Mouse (Mus musculus) heart, adult 9 months (tissue): ENCODE results near the gene Elf1.
A peak's percentile ranks its signal among the peaks of the same experiment; 100 is the strongest.
"Not testable (repeated sequence)": the region's sequence is repeated elsewhere in the genome, so short reads cannot be mapped to it uniquely, and the experiment has no call there.

Source experiments
- DNase-seq, 2 experiments: peaks; one replicate each; pipeline ENCODE4 v3.0.0; 2022; ENCODE audit warnings: low spot score in 2 of 2

Elf1 gene

DNA sequence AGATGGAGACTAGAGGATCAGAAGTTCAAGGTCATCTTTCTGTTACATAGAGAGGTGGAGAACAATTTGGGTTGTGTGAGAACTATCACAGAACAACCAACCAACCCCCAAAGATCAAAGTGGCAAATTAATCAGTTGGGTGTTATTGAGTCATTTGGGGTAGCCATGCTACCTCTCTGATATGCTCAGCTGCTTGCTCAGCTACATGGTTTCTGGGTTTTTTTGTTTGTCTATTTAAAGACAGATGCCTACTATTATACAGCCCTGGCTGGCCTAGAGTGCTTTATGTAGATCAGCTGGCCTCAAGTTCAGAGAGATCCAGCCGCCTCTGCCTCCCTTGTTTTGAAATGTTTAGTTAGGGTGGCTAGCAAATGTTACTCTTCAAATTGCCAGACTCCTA, 40.1 kb downstream of the Elf1 start:
- no peak for DNase-seq

- peak in 1 of 2 experiments; percentile 42 for DNase-seq
Observed at GRCm38 (mm10) chr14:79521471-79522117, 40.6 kb downstream of the Elf1 start.

GRCm38 (mm10) chr14:79522387-79522786, 41.4 kb downstream of the Elf1 start:
- no peak for DNase-seq

GRCm38 (mm10) chr14:79526106-79526505, 45.1 kb downstream of the Elf1 start:
- DNase-seq: not testable (repeated sequence)

- no peak for DNase-seq
Observed at GRCm38 (mm10) chr14:79527704-79528103, 46.7 kb downstream of the Elf1 start.

DNA sequence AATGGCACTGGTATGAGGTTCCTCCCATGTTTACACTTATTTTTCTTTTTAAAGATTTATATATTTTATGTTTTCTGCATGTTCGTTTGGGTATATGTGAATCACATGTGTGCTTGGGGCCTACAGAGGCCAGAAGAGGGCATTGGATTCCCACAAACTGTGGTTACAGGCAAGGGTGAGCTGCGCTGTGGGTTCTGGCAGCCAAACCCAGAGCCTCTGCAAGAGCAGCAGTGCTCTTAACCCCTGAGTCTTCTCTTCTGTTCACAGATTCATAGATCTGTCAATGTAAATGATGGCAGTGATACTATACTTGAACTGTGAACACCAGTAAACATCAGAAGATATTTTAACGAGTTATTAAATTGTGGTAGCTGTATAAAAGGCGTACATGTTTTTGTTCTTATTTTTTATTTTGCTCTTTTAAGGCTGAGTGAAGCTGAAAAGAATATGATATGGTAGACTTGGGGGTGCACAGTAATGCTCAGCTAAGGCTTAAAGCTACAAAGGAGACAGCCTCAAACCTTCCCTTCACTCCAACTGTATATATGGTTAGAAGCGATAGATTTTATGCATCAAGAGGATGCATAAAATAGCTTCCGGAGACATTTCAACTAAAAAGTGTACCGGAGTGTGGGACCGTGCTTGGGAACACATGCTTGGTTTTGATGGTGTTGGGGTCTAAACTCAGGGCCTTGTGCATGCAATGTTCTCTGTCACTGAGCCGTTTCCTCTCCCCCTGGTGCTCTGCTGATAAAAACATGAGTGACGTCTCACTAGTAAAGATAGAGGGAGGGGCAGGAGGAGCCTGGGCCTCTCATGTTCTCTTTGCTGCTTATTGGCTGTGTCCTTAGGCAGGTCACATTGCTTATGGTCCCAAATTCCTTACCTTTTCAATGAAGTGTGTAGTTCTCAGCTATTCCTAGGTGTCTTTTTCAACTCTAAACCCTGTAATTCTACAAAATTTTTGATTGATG, 48.9 kb downstream of the Elf1 start:
- DNase-seq: no peak

GRCm38 (mm10) chr14:79530761-79531160, 49.8 kb downstream of the Elf1 start:
- DNase-seq: no peak

DNA sequence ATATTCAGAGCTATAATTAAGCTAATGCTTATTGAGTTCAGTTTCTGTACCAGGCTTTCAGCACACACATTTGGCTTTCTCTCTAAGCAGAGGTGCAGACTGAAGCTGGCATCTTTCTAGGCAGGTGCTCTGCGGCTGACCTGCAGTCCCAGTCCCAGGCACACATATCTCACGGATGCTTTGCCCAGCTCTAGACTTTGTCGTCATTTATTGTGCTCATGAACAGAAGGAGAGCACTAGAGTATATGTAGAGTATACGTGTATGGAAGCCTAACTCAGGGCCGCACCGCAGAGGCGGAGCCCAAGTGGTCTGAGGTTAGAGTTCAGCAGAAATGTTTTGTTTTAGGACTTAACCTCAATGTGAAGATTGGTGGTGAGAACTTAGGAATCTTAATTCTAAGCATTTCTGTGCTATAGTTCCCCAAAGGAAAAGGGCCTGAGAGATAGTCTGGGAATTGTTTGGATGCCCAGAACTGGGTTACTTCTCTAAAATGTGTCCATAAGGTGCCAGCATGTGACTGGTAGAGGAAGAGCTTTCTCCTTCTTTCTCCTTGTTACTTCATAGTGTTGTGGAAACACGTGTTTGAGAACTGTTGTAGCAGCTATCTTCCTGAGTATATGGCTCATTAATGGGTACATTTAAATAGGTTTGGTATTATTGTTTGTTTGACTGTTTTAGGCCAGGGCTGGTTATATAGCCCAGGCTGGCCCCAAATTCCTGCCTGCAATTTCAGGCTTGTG, 51.2 kb downstream of the Elf1 start:
- no peak for DNase-seq

GRCm38 (mm10) chr14:79533350-79533749, 52.4 kb downstream of the Elf1 start:
- DNase-seq: no peak

GRCm38 (mm10) chr14:79534206-79534605, 53.2 kb downstream of the Elf1 start:
- no peak for DNase-seq

DNA sequence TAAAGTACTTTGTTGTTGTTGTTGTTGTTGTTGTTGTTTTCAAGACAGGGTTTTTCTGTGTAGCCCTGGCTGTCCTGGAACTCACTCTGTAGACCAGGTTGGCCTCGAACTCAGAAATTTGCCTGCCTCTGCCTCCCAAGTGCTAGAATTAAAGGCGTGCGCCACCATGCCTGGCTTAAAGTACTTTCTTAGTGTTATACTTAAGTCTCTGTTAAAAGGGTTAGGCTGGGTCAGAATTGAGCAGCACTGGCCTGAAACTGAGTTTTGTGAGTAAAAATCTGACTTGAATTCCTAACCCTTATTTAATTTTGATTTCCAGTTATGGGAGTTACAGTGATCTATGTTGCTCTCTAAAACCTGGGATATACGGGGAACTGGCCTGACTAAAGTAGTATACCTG, 53.7 kb downstream of the Elf1 start:
- DNase-seq: not testable (repeated sequence)

- peak; percentile 67 to 72 for DNase-seq
Observed at GRCm38 (mm10) chr14:79535318-79535717, 54.3 kb downstream of the Elf1 start.

DNA sequence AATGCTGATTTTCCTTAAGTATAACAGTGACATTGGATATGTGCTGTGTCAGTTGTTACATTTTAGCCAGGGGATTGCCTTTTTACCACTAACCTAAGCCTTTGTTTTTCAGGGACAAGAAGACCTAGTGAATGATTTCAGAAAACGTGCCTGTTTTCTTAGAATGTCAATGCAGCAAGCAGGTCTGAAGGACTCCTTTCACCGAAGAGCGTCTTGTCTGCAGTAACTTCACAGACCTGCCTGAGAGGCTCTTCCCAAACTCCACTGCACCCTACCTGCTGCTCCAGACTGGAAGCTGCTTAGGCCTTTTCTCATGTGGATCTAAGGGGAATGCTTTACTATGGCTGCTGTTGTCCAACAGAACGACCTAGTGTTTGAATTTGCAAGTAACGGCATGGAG, 55.0 kb downstream of the Elf1 start:
- DNase-seq: no peak

DNA sequence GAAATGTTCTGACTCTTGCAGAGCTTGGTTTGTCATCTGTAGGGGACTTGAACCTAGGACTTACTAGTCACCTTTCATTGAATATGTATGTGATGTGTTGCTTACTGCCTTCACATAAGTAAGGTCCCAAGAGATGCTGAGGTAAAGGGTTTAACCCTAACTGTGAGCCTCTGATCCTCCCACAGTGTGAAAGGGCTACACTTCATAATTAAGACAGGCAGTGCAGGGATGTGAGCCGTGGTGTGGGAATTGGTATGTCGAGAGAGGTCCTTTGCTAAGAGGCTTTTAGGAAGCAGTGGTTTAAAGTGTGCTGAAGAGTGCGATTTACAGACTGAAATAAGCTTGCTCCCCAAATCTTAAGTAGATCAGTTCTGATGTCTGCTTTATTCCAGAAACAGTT, 55.8 kb downstream of the Elf1 start:
- no peak for DNase-seq

DNA sequence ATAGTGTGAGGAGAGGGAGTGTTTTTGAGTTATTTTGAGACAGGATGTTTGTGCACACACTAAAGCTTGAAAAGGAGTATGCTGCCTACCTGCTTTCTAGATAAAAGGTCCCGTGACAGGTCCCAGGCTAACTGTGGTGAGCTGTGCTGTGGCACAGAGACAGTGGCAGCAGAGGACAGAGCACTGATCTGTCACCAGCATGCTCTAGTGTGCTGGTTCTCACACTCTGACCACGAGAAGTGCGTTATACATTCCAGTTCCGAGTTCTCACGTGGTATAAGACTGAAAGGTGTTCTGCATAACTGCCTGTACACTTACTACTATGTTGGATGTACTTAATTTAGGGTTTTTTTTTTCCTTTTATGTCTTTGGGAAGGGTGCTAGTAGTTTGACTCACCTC, 56.5 kb downstream of the Elf1 start:
- no peak for DNase-seq

DNA sequence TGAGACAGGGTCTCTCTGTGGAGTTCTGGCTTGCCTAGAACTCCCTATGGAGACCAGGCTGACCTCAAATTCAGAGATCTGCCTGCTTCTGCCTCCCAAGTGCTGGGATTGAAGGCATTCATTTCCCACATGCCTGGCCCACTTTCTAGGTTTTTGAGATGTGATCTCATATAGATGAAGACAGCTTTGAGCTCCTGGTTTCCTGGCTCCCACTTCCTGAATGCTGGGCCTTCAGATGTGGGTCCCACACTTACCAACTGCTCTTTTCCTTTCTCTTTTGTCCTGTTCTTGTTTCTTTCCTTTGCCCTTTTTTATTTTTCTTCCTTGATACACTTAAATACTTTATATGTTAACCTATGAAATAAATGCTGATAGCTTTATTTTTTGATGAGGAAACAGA, 56.9 kb downstream of the Elf1 start:
- DNase-seq: no peak

DNA sequence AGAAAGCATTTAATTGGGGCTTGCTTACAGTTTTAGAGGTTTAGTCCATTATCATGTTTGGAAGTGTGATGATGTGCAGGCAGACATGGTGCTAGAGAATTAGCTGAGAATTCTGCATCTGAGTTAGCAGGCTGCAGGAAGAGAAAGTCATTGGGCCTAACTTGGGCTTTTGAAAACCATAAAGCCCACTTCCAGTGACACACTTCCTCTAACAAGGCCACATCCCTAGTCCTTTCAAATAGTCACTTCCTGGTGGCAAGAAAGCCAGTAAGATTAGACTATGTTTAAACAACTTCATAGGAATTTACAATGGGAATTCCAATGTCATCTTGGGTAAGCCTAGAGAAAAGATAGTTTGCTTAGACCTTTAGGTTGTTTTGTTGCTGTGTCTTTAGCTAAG, 60.6 kb downstream of the Elf1 start:
- DNase-seq: no peak

- peak; percentile 50 to 66 for DNase-seq
Observed at GRCm38 (mm10) chr14:79549343-79549742, 68.3 kb downstream of the Elf1 start.

DNA sequence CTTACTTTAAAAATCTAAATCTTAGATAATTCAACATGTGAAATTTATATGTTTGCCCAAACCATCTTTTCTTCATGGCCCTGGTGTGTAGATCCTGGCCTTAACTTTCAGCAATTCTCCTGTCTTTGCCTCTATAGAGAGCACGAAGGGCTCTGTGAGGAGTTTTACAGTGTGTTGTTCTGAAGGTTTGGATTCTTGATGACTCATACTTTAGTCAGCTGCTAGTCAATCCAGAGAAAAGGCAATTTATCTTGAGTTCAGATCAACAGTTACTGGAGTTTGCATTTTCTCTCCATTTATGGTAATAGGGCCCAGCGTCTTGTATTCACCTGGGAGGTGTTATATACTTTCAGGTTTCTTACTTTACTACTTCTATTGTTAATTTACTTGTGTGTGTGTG, 70.9 kb downstream of the Elf1 start:
- DNase-seq: no peak

DNA sequence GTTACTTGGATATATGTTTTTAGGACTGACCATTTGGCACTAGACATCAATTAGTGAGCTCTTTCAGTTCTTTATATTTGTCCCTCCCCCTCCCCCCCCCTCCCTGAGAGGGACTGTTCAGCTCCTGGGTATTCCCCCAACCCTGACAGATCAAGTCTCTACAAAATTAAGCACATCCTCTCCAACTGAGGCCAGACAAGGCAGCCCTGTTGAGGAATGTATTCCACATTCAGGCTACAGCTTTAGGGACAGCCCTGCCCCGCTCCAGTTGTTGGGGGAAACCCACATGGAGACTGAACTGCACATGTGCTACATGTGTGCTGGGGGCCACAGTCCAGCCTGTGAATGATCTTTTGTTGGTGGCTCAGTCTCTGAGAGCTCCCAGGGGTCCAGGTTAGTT, 71.9 kb downstream of the Elf1 start:
- DNase-seq: no peak

DNA sequence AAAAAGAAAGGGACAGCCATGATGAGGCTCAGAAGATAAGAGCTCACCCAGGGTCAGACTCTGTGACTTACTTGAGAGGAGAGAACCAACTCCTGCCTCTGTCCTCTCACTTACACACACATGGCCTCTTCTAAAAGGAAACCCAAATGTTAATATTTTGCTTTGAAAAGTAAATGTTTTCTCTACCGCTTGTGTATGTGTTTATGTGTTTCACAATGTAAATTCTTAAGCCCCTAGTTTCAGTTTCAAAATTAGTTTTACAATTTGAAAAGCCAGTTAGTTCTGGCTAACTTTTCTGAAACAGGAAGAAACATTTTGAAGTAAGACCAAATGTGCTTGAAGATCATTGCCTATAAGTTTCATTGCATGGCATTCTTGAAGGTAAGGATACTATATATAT, 76.8 kb downstream of the Elf1 start:
- no peak for DNase-seq

- peak; percentile 43 to 57 for DNase-seq
Observed at GRCm38 (mm10) chr14:79562745-79563144, 81.8 kb downstream of the Elf1 start.
